Mouse (Mus musculus): ENCODE measurements at regions not wholly inside any gene's neighbourhood (a gene's known extent, or its start where the extent isn't known, plus 50 kb on each side); places are given as distances from the start of the nearest gene placed in this dataset.

GRCm38 (mm10) chr1:189991089-189991488 lies 68.9 kb upstream of the Smyd2 start:
- TF ChIP-seq CTCF (IDR thresholded peaks at IDR 0.05; ENCODE audit: extremely low read depth, insufficient read depth, low read length) (no peak), POLR2A (IDR thresholded peaks at IDR 0.05; ENCODE audit: extremely low read depth, insufficient read depth, low read length) (no peak)
